Mouse (Mus musculus) kidney, adult 9 months (tissue): ENCODE data around the gene Mtpn.

Experiments
- DNase-seq: peaks from one replicate; pipeline ENCODE4 v3.0.0; 2022

Gene Mtpn

GRCm38 (mm10) chr6:35539304-35540009 is at the start of gene Mtpn:
Gene Mtpn (minus strand): TSS chr6:35539888.
- peak; percentile 100 for DNase-seq

GRCm38 (mm10) chr6:35568731-35569130 is 29.0 kb upstream of the Mtpn start:
- DNase-seq, result no peak

GRCm38 (mm10) chr6:35567755-35568154 is 28.1 kb upstream of the Mtpn start:
- peak; percentile 76 for DNase-seq

GRCm38 (mm10) chr6:35559950-35560349 is 20.3 kb upstream of the Mtpn start:
- no peak for DNase-seq

GRCm38 (mm10) chr6:35544352-35544751 is 4.7 kb upstream of the Mtpn start:
- DNase-seq, result no peak

GRCm38 (mm10) chr6:35542656-35543400 is 3.1 kb upstream of the Mtpn start:
- no peak for DNase-seq

GRCm38 (mm10) chr6:35540377-35540776 is 689 bp upstream of the Mtpn start:
- DNase-seq, result peak; percentile 12

GRCm38 (mm10) chr6:35538757-35539303 is 858 bp downstream of the Mtpn start:
- peak; percentile 10 for DNase-seq

- DNase-seq, result no peak
Measured at GRCm38 (mm10) chr6:35536021-35536420, 3.7 kb downstream of the Mtpn start.

- DNase-seq, result no peak
Measured at GRCm38 (mm10) chr6:35513362-35513761, 26.3 kb downstream of the Mtpn start.

GRCm38 (mm10) chr6:35504781-35505180 is 34.9 kb downstream of the Mtpn start:
- no peak for DNase-seq

GRCm38 (mm10) chr6:35502904-35503303 is 36.8 kb downstream of the Mtpn start:
- DNase-seq, result no peak

GRCm38 (mm10) chr6:35499978-35500667 is 39.6 kb downstream of the Mtpn start:
- no peak for DNase-seq

- no peak for DNase-seq
Measured at GRCm38 (mm10) chr6:35497406-35497805, 42.3 kb downstream of the Mtpn start.

- no peak for DNase-seq
Measured at GRCm38 (mm10) chr6:35493851-35494250, 45.8 kb downstream of the Mtpn start.

- no peak for DNase-seq
Measured at GRCm38 (mm10) chr6:35479651-35480335, 59.9 kb downstream of the Mtpn start.

- no peak for DNase-seq
Measured at GRCm38 (mm10) chr6:35476830-35477229, 62.9 kb downstream of the Mtpn start.

GRCm38 (mm10) chr6:35463450-35464395 is 76.0 kb downstream of the Mtpn start:
- no peak for DNase-seq

GRCm38 (mm10) chr6:35462484-35462883 is 77.2 kb downstream of the Mtpn start:
- no peak for DNase-seq
